Mouse (Mus musculus) frontal cortex, postnatal 10 days (tissue): ENCODE measurements around the gene Sprr2a3.
"Not testable (repeated sequence)": the region's sequence is repeated elsewhere in the genome, so short reads cannot be mapped to it uniquely, and the experiment has no call there.

Source experiments
- DNase-seq, 2 experiments: peaks; one replicate each; pipeline ENCODE4 v3.0.0; 2022; ENCODE audit warnings: low spot score in 2 of 2, mixed read lengths in 1 of 2

The Sprr2a3 gene

GRCm38 (mm10) chr3:92285101-92285500 is at the start of gene Sprr2a3:
TSS of gene Sprr2a3 (plus strand) at chr3:92285417.
- not testable (repeated sequence) for DNase-seq

GRCm38 (mm10) chr3:92236463-92237189 is 48.6 kb upstream of the Sprr2a3 start:
- DNase-seq, result not testable (repeated sequence)

GRCm38 (mm10) chr3:92238736-92239135 is 46.5 kb upstream of the Sprr2a3 start:
- not testable (repeated sequence) for DNase-seq

- DNase-seq, result not testable (repeated sequence)
These were observed 46.0 kb upstream of the Sprr2a3 start for GRCm38 (mm10) chr3:92239197-92239596.

GRCm38 (mm10) chr3:92244833-92245232 is 40.4 kb upstream of the Sprr2a3 start:
- not testable (repeated sequence) for DNase-seq

- not testable (repeated sequence) for DNase-seq
These were observed 39.0 kb upstream of the Sprr2a3 start for GRCm38 (mm10) chr3:92246245-92246644.

- DNase-seq, result not testable (repeated sequence)
These were observed 36.7 kb upstream of the Sprr2a3 start for GRCm38 (mm10) chr3:92248494-92248893.

GRCm38 (mm10) chr3:92250450-92250849 is 34.8 kb upstream of the Sprr2a3 start:
- DNase-seq, result not testable (repeated sequence)

GRCm38 (mm10) chr3:92253860-92254259 is 31.4 kb upstream of the Sprr2a3 start:
- not testable (repeated sequence) for DNase-seq

GRCm38 (mm10) chr3:92258526-92258925 is 26.7 kb upstream of the Sprr2a3 start:
- DNase-seq, result not testable (repeated sequence)

GRCm38 (mm10) chr3:92263462-92263861 is 21.8 kb upstream of the Sprr2a3 start:
- not testable (repeated sequence) for DNase-seq

GRCm38 (mm10) chr3:92271414-92271985 is 13.7 kb upstream of the Sprr2a3 start:
- not testable (repeated sequence) for DNase-seq

GRCm38 (mm10) chr3:92273504-92273903 is 11.7 kb upstream of the Sprr2a3 start:
- DNase-seq, result not testable (repeated sequence)

GRCm38 (mm10) chr3:92274018-92274417 is 11.2 kb upstream of the Sprr2a3 start:
- not testable (repeated sequence) for DNase-seq

GRCm38 (mm10) chr3:92279663-92280062 is 5.6 kb upstream of the Sprr2a3 start:
- DNase-seq, result not testable (repeated sequence)

GRCm38 (mm10) chr3:92280963-92281606 is 4.1 kb upstream of the Sprr2a3 start:
- not testable (repeated sequence) for DNase-seq

- DNase-seq, result not testable (repeated sequence)
These were observed 3.3 kb downstream of the Sprr2a3 start for GRCm38 (mm10) chr3:92288489-92288888.

- DNase-seq, result no peak
These were observed 22.2 kb downstream of the Sprr2a3 start for GRCm38 (mm10) chr3:92307406-92307805.

GRCm38 (mm10) chr3:92316320-92316719 is 31.1 kb downstream of the Sprr2a3 start, which contains the start of gene Sprr2b:
TSS of gene Sprr2b (plus strand) at chr3:92316620.
- DNase-seq, result no peak

- DNase-seq, result no peak
These were observed 32.2 kb downstream of the Sprr2a3 start for GRCm38 (mm10) chr3:92317384-92317783.

GRCm38 (mm10) chr3:92336278-92336677 is 51.1 kb downstream of the Sprr2a3 start:
- DNase-seq, result no peak

- DNase-seq, result no peak
These were observed 53.6 kb downstream of the Sprr2a3 start, which contains the start of gene Sprr2d for GRCm38 (mm10) chr3:92338840-92339239. TSS of gene Sprr2d (plus strand) at chr3:92339140.
